Mouse (Mus musculus): ENCODE measurements around the gene Bsn. TPM values are rescaled to one million over a fixed set of nuclear protein-coding genes. Genes with fewer than 3 reads are reported as not detected.

Bsn gene
- polyA plus RNA-seq, 1 experiment from 2014 or later, result 0.76 TPM

- WGBS, result 53% methylated on average over 4 of the region's 4 CpGs
- Histone ChIP-seq H3K9me3 (ENCODE audit: control insufficient read depth, low read length) (0 out of 2 replicates have a peak, but pooled peaks cover 5% of the 10 kb centered on the region), H3K4me2 (replicated peaks; ENCODE audit: low read depth, low read length) (no peak overlapping the region), H3K9ac (ENCODE audit: low read depth, low read length) (no peak overlapping the region), H3K36me3 (ENCODE audit: control insufficient read depth, insufficient read depth, low read length) (no peaks in the 10 kb centered on the region), H3K27ac (ENCODE audit: low read depth, low read length) (no peak overlapping the region), H3K4me1 (ENCODE audit: control insufficient read depth, insufficient read depth, low read length) (peaks cover 11% of the 10 kb centered on the region; the same call in 1 of the 2 replicates), H3K4me3 (ENCODE audit: low read length) (no peak overlapping the region), H3K27me3 (ENCODE audit: control insufficient read depth, insufficient read depth, low read length) (no peaks in the 10 kb centered on the region)
- ATAC-seq (ENCODE audit: low FRiP score, low TSS enrichment), result no peak
Observed at GRCm38 (mm10) chr9:108117143-108117542, 73.0 kb downstream of the Bsn start.

GRCm38 (mm10) chr9:108115290-108116077 is 74.7 kb downstream of the Bsn start:
- no peak overlapping the region for H3K9ac ChIP-seq (ENCODE audit: low read depth, low read length)
- H3K27me3 ChIP-seq (ENCODE audit: control insufficient read depth, insufficient read depth, low read length), result no peaks in the 10 kb centered on the region
- H3K4me2 ChIP-seq (replicated peaks; ENCODE audit: low read depth, low read length), result no peak overlapping the region
- WGBS, result 65% methylated on average over 43 of the region's 43 CpGs
- no peak overlapping the region for H3K4me3 ChIP-seq (ENCODE audit: low read length)
- H3K4me1 ChIP-seq (ENCODE audit: control insufficient read depth, insufficient read depth, low read length), result peaks cover 22% of the 10 kb centered on the region; the same call in 1 of the 2 replicates
- 0 out of 2 replicates have a peak, but pooled peaks cover 5% of the 10 kb centered on the region for H3K9me3 ChIP-seq (ENCODE audit: control insufficient read depth, low read length)
- no peaks in the 10 kb centered on the region for H3K36me3 ChIP-seq (ENCODE audit: control insufficient read depth, insufficient read depth, low read length)
- H3K27ac ChIP-seq (ENCODE audit: low read depth, low read length), result no peak overlapping the region
- no peak for ATAC-seq (ENCODE audit: low FRiP score, low TSS enrichment)

GRCm38 (mm10) chr9:108112719-108113340 is 77.4 kb downstream of the Bsn start:
- Histone ChIP-seq H3K4me2 (replicated peaks; ENCODE audit: low read depth, low read length) (no peak overlapping the region), H3K27ac (ENCODE audit: low read depth, low read length) (no peak overlapping the region), H3K4me1 (ENCODE audit: control insufficient read depth, insufficient read depth, low read length) (peaks cover 15% of the 10 kb centered on the region; the same call in 1 of the 2 replicates), H3K9ac (ENCODE audit: low read depth, low read length) (no peak overlapping the region), H3K4me3 (ENCODE audit: low read length) (no peak overlapping the region), H3K27me3 (ENCODE audit: control insufficient read depth, insufficient read depth, low read length) (peaks cover 3% of the 10 kb centered on the region; the same call in 1 of the 2 replicates), H3K9me3 (ENCODE audit: control insufficient read depth, low read length) (0 out of 2 replicates have a peak, but pooled peaks cover 5% of the 10 kb centered on the region), H3K36me3 (ENCODE audit: control insufficient read depth, insufficient read depth, low read length) (no peaks in the 10 kb centered on the region)
- 99% methylated on average over 18 of the region's 18 CpGs for WGBS
- no peak for ATAC-seq (ENCODE audit: low FRiP score, low TSS enrichment)

GRCm38 (mm10) chr9:108111593-108112121 is 78.5 kb downstream of the Bsn start:
- Histone ChIP-seq H3K27ac (ENCODE audit: low read depth, low read length) (no peak overlapping the region), H3K36me3 (ENCODE audit: control insufficient read depth, insufficient read depth, low read length) (no peaks in the 10 kb centered on the region), H3K9me3 (ENCODE audit: control insufficient read depth, low read length) (0 out of 2 replicates have a peak, but pooled peaks cover 5% of the 10 kb centered on the region), H3K27me3 (ENCODE audit: control insufficient read depth, insufficient read depth, low read length) (peaks cover 3% of the 10 kb centered on the region; the same call in 1 of the 2 replicates), H3K4me1 (ENCODE audit: control insufficient read depth, insufficient read depth, low read length) (peaks cover 19% of the 10 kb centered on the region; the same call in 1 of the 2 replicates), H3K9ac (ENCODE audit: low read depth, low read length) (peak overlapping the region; percentile 52; the same call in 1 of the 2 replicates), H3K4me3 (ENCODE audit: low read length) (peak overlapping the region; percentile 30), H3K4me2 (replicated peaks; ENCODE audit: low read depth, low read length) (peak overlapping the region; percentile 63)
- WGBS, result 74% methylated on average over 17 of the region's 17 CpGs
- 0 out of 2 replicates have a peak, but pooled peaks have one; percentile 13 for ATAC-seq (ENCODE audit: low FRiP score, low TSS enrichment)

- H3K4me1 ChIP-seq (ENCODE audit: control insufficient read depth, insufficient read depth, low read length), result peaks cover 19% of the 10 kb centered on the region; the same call in 1 of the 2 replicates
- H3K9ac ChIP-seq (ENCODE audit: low read depth, low read length), result peak overlapping the region; percentile 52
- H3K9me3 ChIP-seq (ENCODE audit: control insufficient read depth, low read length), result 0 out of 2 replicates have a peak, but pooled peaks cover 5% of the 10 kb centered on the region
- 0 out of 2 replicates have a peak overlapping the region, but pooled peaks have one; percentile 24 for H3K27ac ChIP-seq (ENCODE audit: low read depth, low read length)
- ATAC-seq (ENCODE audit: low FRiP score, low TSS enrichment), result no peak
- WGBS, result 8% methylated on average over 22 of the region's 22 CpGs
- peaks cover 3% of the 10 kb centered on the region; the same call in 1 of the 2 replicates for H3K27me3 ChIP-seq (ENCODE audit: control insufficient read depth, insufficient read depth, low read length)
- H3K4me2 ChIP-seq (replicated peaks; ENCODE audit: low read depth, low read length), result peak overlapping the region; percentile 63
- peak overlapping the region; percentile 30 for H3K4me3 ChIP-seq (ENCODE audit: low read length)
- H3K36me3 ChIP-seq (ENCODE audit: control insufficient read depth, insufficient read depth, low read length), result no peaks in the 10 kb centered on the region
Observed at GRCm38 (mm10) chr9:108111101-108111592, 79.0 kb downstream of the Bsn start.

- no peaks in the 10 kb centered on the region for H3K36me3 ChIP-seq (ENCODE audit: control insufficient read depth, insufficient read depth, low read length)
- whole genome bisulfite sequencing, result 85% methylated on average over 16 of the region's 16 CpGs
- 0 out of 2 replicates have a peak overlapping the region, but pooled peaks have one; percentile 63 for H3K4me2 ChIP-seq (replicated peaks; ENCODE audit: low read depth, low read length)
- 0 out of 2 replicates have a peak, but pooled peaks cover 5% of the 10 kb centered on the region for H3K9me3 ChIP-seq (ENCODE audit: control insufficient read depth, low read length)
- H3K27ac ChIP-seq (ENCODE audit: low read depth, low read length), result no peak overlapping the region
- H3K4me1 ChIP-seq (ENCODE audit: control insufficient read depth, insufficient read depth, low read length), result peaks cover 25% of the 10 kb centered on the region; the same call in 1 of the 2 replicates
- H3K27me3 ChIP-seq (ENCODE audit: control insufficient read depth, insufficient read depth, low read length), result peaks cover 3% of the 10 kb centered on the region; the same call in 1 of the 2 replicates
- no peak overlapping the region for H3K9ac ChIP-seq (ENCODE audit: low read depth, low read length)
- H3K4me3 ChIP-seq (ENCODE audit: low read length), result no peak overlapping the region
- ATAC-seq (ENCODE audit: low FRiP score, low TSS enrichment), result no peak
Observed at GRCm38 (mm10) chr9:108110160-108110559, 80.0 kb downstream of the Bsn start.

- Histone ChIP-seq H3K4me3 (ENCODE audit: low read length) (no peak overlapping the region), H3K9ac (ENCODE audit: low read depth, low read length) (no peak overlapping the region), H3K9me3 (ENCODE audit: control insufficient read depth, low read length) (no peaks in the 10 kb centered on the region), H3K27me3 (ENCODE audit: control insufficient read depth, insufficient read depth, low read length) (peaks cover 3% of the 10 kb centered on the region; the same call in 1 of the 2 replicates), H3K27ac (ENCODE audit: low read depth, low read length) (no peak overlapping the region), H3K4me1 (ENCODE audit: control insufficient read depth, insufficient read depth, low read length) (peaks cover 34% of the 10 kb centered on the region), H3K4me2 (replicated peaks; ENCODE audit: low read depth, low read length) (no peak overlapping the region), H3K36me3 (ENCODE audit: control insufficient read depth, insufficient read depth, low read length) (no peaks in the 10 kb centered on the region)
- ATAC-seq (ENCODE audit: low FRiP score, low TSS enrichment), result no peak
- 93% methylated on average over 16 of the region's 16 CpGs for WGBS
Observed at GRCm38 (mm10) chr9:108107867-108108266, 82.3 kb downstream of the Bsn start.

GRCm38 (mm10) chr9:108106090-108106489 is 84.1 kb downstream of the Bsn start:
- Histone ChIP-seq H3K4me3 (ENCODE audit: low read length) (no peak overlapping the region), H3K4me2 (replicated peaks; ENCODE audit: low read depth, low read length) (no peak overlapping the region), H3K9me3 (ENCODE audit: control insufficient read depth, low read length) (no peaks in the 10 kb centered on the region), H3K27ac (ENCODE audit: low read depth, low read length) (peak overlapping the region; percentile 42; the same call in 1 of the 2 replicates), H3K9ac (ENCODE audit: low read depth, low read length) (no peak overlapping the region), H3K36me3 (ENCODE audit: control insufficient read depth, insufficient read depth, low read length) (no peaks in the 10 kb centered on the region), H3K4me1 (ENCODE audit: control insufficient read depth, insufficient read depth, low read length) (peaks cover 29% of the 10 kb centered on the region), H3K27me3 (ENCODE audit: control insufficient read depth, insufficient read depth, low read length) (peaks cover 3% of the 10 kb centered on the region; the same call in 1 of the 2 replicates)
- WGBS, result 91% methylated on average over 21 of the region's 23 CpGs
- no peak for ATAC-seq (ENCODE audit: low FRiP score, low TSS enrichment)
